Mouse (Mus musculus) right cerebral cortex, postnatal 36 days (tissue): ENCODE data around the gene Foxp1.

Source experiments
- DNase-seq, 2 experiments: peaks; one replicate each; pipeline ENCODE4 v3.0.0; 2022; ENCODE audit warnings: low spot score in 2 of 2, mixed read lengths in 1 of 2

Foxp1 gene

GRCm38 (mm10) chr6:99388741-99389675 is 133.5 kb downstream of the Foxp1 start:
- DNase-seq = no peak

DNA sequence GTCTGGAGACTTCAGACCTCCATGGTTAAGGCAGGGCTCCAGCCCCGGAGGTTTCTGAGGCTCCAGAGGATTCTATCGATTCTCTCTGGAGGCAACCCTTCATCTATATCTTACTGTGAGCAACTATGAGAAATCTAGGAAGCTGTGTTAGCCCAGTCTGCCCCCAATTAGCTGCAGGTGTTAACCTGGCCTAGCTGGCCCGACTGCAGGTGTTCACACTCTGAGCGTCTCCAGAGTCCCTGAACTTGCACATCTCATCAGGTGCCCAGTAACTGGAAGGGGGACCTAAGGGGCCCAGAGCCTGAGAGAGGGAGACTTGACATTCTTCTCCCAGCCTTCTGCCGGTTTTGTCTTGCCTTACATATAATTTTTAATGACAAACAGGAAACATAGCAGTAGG is 134.5 kb downstream of the Foxp1 start:
- DNase-seq = no peak

DNA sequence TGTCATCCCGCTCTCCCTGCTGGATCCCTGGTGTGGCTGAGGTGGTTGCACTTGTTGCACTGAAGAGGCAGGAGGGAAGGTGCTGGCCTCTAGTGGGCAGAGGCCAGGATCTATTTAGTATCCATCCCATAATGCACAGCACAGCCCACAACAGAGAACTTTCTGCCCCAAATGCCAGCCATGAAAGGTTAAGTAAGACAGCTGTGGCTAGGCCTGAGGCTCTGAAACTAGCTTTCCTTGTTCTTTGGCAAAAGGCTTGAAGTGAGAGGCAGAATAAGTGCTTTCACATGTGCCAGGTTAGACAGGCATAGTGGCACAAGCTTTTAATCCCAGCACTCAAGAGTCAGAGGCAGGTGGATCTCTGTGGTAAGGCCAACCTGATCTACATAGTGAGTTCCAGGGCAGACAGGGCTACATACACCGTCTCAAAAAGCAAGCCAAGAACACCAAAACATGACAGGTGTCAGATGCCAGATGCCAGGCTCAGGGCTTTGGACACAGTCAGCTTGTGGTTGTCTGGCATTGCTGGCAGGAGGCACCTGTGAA is 137.4 kb downstream of the Foxp1 start:
- no peak for DNase-seq

DNA sequence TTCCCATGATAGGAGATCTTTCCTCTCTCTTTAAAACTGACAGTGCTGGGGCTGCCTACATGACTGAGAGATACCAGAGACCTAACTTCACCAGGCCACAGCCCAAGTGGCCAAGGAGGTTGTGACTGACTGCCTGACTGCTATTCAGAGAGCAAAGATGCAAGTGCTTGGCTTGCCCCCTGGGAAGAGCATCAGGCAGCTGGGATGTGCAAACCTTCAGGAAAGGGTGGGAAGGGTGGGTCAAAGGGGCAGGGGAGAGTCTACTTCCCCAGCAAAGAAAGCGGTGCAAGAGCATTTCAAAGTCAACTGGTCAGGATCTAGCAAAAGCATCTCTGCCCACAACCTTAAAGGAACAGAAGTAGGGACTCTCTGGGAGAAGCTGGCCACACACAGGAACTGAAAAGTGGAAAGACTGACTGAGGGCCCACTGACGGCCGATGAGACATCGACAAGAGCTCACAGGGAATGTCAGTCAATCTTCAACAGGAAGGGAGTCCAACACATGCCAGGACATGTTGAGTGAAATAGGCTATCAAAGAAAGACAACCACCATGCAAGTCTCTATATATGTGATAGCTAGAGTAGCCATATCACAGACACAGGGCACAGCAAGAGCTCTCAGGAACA is 138.6 kb downstream of the Foxp1 start:
- DNase-seq = no peak

GRCm38 (mm10) chr6:99380146-99380545 is 142.4 kb downstream of the Foxp1 start:
- no peak for DNase-seq

DNA sequence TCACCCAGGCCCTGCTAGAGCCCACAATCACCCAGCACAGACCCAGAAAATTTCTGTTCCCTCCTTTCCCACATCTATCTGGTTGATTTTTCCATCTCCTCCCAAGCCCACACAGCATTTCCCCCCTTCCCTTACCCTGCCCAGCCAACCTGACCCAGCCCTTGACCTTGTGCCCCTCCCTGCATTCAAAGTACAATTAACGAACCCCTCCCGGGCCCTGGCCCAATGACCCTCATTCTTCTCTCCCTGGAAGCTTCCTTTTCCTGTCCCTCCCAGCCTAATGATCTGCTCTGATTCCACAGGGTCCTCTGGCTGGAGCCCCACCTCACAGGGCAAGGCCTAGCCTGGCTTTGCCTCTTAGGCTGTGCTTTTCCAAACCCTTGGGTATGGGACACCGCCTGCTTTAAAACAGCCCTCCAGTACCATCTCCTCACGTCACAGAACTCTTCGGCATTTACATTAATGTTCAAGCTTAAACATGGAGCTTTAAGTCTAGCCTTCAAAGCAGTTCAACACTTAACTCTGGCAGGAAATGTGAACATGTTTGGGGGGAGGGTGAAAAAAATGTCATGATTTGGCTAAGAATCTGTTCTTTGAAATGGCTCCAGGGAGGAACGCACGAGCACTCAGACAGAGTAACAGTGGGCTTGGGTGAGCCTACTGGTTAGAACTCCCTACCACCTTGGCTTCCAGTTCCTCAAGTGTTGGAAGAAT is 143.4 kb downstream of the Foxp1 start:
- DNase-seq = no peak

- DNase-seq = no peak
Measured at GRCm38 (mm10) chr6:99377716-99378115, 144.8 kb downstream of the Foxp1 start.

GRCm38 (mm10) chr6:99377131-99377530 is 145.4 kb downstream of the Foxp1 start:
- no peak for DNase-seq

- DNase-seq = no peak
Measured at GRCm38 (mm10) chr6:99376721-99377120, 145.8 kb downstream of the Foxp1 start.

- DNase-seq = peak; percentile 34 to 35
Measured at GRCm38 (mm10) chr6:99375865-99376264, 146.7 kb downstream of the Foxp1 start.

- DNase-seq = no peak
Measured at GRCm38 (mm10) chr6:99375376-99375775, 147.1 kb downstream of the Foxp1 start.

GRCm38 (mm10) chr6:99374448-99375271 is 147.9 kb downstream of the Foxp1 start:
- DNase-seq = no peak

DNA sequence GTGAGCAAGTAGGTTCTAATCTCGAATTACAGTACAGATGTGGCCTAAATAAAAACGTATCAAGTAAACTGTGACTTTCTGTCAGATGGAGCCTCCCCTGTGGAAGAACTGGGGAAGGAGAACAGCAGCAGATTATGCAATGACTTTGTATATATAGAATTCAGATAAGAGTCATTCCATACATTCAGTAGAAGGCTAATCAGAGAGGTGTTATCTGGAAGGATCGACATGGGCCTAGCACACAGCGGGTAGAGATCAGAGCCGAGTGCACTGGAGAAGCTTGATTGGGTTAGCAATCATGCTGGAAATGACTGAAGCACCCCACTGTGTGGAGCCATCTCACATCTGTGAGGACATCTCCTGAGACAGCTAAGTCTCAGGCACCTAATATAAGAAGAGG is 150.1 kb downstream of the Foxp1 start:
- DNase-seq = no peak

DNA sequence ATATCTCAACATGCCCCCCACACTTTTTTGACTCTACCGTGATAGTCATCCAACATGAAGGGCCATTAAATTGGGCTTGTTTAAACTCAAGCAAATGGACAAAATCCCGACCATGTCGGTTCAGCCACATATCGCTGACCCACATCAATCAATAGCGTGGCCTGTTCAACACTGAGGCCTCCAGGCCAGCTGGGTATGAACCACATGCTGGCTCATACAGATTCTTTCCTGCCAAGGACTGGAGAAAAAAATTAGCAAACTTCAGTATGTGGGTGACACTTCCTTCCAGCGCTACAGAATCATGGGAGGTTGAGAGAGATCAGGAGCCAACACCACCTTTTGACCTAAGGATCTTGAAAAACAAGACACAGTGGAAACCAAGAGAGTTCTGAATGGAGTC is 150.5 kb downstream of the Foxp1 start:
- DNase-seq = no peak

- no peak for DNase-seq
Measured at GRCm38 (mm10) chr6:99369931-99370330, 152.6 kb downstream of the Foxp1 start.

- DNase-seq = no peak
Measured at GRCm38 (mm10) chr6:99369156-99369555, 153.4 kb downstream of the Foxp1 start.

DNA sequence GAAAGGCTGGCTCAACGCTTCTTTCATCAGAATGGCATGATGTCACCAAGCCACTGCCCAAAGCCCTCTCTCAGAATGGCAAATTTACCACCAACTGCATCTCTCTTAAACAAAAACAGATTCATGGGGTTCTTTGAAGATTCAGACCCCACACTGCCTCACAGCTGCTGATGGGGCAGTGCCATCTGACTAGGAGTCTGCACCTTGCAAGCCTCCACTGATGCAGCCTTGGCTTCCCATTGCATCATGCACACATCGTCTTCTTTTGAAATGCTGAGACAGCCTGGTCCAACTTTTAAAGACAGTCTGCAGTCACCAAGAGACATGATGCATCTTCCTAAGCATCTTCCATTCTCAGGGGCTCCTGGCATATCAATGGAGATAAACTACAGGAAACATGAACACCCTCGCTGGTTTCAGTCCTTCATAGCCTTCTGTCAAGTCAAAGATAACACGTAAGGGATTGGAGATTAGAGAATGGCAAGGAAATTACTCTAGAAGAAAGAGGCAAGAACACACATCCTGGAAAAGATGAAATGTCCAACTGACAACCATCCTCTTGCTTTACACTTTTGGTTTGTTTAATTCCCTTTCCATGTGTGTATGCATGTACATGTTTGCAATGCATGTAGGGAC is 154.3 kb downstream of the Foxp1 start:
- no peak for DNase-seq

GRCm38 (mm10) chr6:99364545-99364944 is 158.0 kb downstream of the Foxp1 start:
- no peak for DNase-seq

- no peak for DNase-seq
Measured at GRCm38 (mm10) chr6:99360581-99360980, 161.9 kb downstream of the Foxp1 start.

DNA sequence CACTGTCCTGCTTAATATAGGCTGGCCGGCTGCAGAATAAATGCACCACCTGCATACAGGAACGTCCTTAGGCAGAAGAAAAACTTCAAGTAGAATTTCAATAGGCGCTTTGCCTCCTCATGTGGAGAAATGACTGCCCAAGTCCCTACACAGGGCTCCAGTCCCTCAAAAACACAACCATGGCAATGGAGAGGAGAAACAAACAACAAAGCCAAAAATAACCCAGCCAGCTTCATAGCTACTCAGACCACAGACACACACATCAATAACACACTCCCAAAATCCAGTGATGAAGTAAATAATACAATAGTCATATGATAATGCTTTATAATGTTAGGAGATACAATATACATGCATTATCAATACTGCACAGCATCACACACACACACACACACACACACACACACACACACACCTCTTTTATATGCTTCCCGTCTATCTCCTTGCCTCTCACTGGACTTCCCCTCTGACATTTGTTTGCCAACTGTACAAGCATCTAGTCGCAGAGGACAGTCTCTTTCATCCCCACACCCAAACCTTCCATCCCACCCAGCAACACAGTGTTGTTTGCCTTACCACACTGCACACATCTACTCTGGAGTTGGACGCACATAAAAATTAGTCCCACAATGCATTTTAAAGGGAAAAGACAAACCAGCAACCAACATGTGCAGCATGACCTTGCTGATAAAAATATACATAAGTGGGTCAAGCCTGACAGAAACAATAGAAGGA is 162.6 kb downstream of the Foxp1 start:
- DNase-seq = no peak
